Mouse (Mus musculus): ENCODE data around the gene Sulf2. TPM values are rescaled to one million over a fixed set of nuclear protein-coding genes. Genes with fewer than 3 reads are reported as not detected.

Sulf2 gene
- total and polyA plus RNA-seq, 3 experiments, result not detected

DNA sequence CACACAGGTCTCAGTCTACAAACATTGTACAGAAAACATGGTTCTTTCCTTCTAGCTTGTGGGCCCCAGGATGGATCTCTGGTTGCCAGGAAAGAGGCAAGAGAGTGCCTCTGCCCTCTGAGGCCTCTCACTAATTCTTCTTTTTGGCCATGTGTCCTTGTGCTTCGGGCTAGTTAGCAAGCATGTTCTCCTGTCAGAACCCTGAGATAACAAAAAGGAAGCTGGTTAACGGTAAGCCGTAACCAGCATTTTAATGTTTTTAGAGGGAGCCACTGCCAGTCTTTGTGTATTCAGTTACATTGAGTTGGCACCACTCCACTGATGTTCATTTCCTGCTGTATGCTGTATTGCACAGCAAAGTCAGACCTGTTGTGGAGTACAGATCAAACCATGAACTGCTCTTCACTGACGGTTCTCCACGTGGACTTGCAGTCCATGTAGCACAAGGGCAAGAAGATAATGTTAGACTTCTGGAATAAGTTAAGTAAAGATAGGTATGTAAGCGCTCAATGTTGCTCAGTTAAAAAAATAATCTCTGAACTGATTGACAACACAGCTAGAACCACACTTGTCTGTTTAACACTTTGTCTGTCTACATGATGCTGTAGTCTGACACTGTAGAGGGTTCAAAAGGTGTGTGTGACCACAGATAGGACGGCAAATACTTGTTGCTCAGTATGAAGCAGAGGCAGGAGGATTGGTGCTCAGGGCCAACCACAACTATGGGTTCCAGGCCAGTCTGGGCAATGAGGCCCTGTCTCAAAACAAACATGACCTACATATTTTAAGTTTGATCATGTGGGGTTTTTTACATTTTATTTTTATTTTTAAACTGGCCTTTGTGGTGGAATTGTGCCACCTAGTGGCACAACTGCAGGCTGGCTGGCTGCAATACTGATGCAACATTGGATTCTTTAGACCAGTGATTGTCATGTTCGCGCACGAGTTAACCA, 109.6 kb downstream of the Sulf2 start:
- Histone ChIP-seq H3K4me1 (ENCODE audit: control insufficient read depth in 1 of 2, insufficient read depth in 2 of 2) (peaks cover 5 to 24% of the 10 kb centered on the region in 2 experiments), H3K27ac (ENCODE audit: insufficient read depth, low read depth) (peak overlapping the region; percentile 20; the same call in 1 of the 2 replicates), H3K9ac (ENCODE audit: insufficient read depth, low read depth) (no peak overlapping the region), H3K4me3 (replicated peaks in 1 of 3; ENCODE audit: low read depth in 2 of 3, low read length in 2 of 3, poor library complexity in 1 of 3) (no peak overlapping the region), H3K27me3 (replicated peaks) (no peaks in the 10 kb centered on the region), H3K79me2 (replicated peaks; ENCODE audit: control insufficient read depth, extremely low read depth, insufficient read depth, poor library complexity, severe bottlenecking) (peaks cover 8% of the 10 kb centered on the region), H3K36me3 (replicated peaks in 1 of 2; ENCODE audit: control insufficient read depth in 1 of 2, insufficient read depth in 1 of 2, low read length in 1 of 2) (peaks cover 33 to 47% of the 10 kb centered on the region in 2 experiments), H3K9me3 (replicated peaks; ENCODE audit: low read length) (no peaks in the 10 kb centered on the region), H3K4me2 (ENCODE audit: insufficient read depth, low read depth, poor library complexity, severe bottlenecking) (peak overlapping the region; percentile 29; the same call in 1 of the 2 replicates)
- in situ Hi-C loops (cut with MboI; ENCODE audit: low pct_ligation_motif_present, low pct_unique_long_range_greater_than_20kb, low sequenced_read_pairs) (loop anchor here (25.0 kb wide), 1 partner anchor 259 kb away; no protein-coding TSS in a partner anchor), dilution Hi-C loops (cut with MboI; ENCODE audit: extremely low pct_ligation_motif_present, extremely low pct_unique_long_range_greater_than_20kb, low sequenced_read_pairs) (no loop called here)
- peak; percentile 40 for DNase-seq (ENCODE audit: extremely low read depth)
- TF ChIP-seq USF1 (IDR thresholded peaks at IDR 0.05; ENCODE audit: low read depth, low read length), result no peak
- TF ChIP-seq TBP (conservative IDR thresholded peaks at IDR 0.05; ENCODE audit: low read depth, low read length), result no peak
- TF ChIP-seq GABPA (IDR thresholded peaks at IDR 0.05; ENCODE audit: insufficient replicate concordance, low read depth, low read length), result no peak
- TF ChIP-seq BHLHE40 (IDR thresholded peaks at IDR 0.05; ENCODE audit: low read depth, low read length), result no peak
- no peak for TF ChIP-seq USF2 (conservative IDR thresholded peaks at IDR 0.05; ENCODE audit: low read depth, low read length)
- TF ChIP-seq PAX5 (IDR thresholded peaks at IDR 0.05; ENCODE audit: low read length), result no peak
- no peak for TF ChIP-seq UBTF (IDR thresholded peaks at IDR 0.05; ENCODE audit: low read depth, low read length)
- TF ChIP-seq MAX (IDR thresholded peaks at IDR 0.05; ENCODE audit: low read length), result no peak
- TF ChIP-seq POLR2A (IDR thresholded peaks at IDR 0.05; ENCODE audit: low read depth, low read length), result no peak
- no peak for TF ChIP-seq IRF4 (IDR thresholded peaks at IDR 0.05; ENCODE audit: low read depth, low read length)
- TF ChIP-seq JUND (conservative IDR thresholded peaks at IDR 0.05; ENCODE audit: low read depth, low read length), result no peak
- TF ChIP-seq MEF2A (IDR thresholded peaks at IDR 0.05; ENCODE audit: borderline replicate concordance, low read depth, low read length), result no peak
- peak; percentile 86 for TF ChIP-seq RAD21 (IDR thresholded peaks at IDR 0.05; ENCODE audit: low read depth, low read length)
- TF ChIP-seq KAT2A (IDR thresholded peaks at IDR 0.05; ENCODE audit: insufficient replicate concordance, low read length), result no peak
- TF ChIP-seq TCF12 (IDR thresholded peaks at IDR 0.05; ENCODE audit: low read depth, low read length), result no peak
- peak; percentile 79 for TF ChIP-seq SMC3 (IDR thresholded peaks at IDR 0.05; ENCODE audit: low read depth, low read length)
- no peak for TF ChIP-seq ZKSCAN1 (IDR thresholded peaks at IDR 0.05; ENCODE audit: borderline replicate concordance, low read depth, low read length)
- no peak for TF ChIP-seq JUN (IDR thresholded peaks at IDR 0.05; ENCODE audit: insufficient read depth, low read depth, low read length)
- TF ChIP-seq CHD2 (IDR thresholded peaks at IDR 0.05; ENCODE audit: low read length), result no peak
- peak; percentile 76 to 89 for TF ChIP-seq CTCF (conservative IDR thresholded peaks at IDR 0.05 in 1 of 2, IDR thresholded peaks at IDR 0.05 in 1 of 2; ENCODE audit: low read depth in 2 of 2, low read length in 2 of 2)
